Comparison of ENCODE assay signal across 13 mouse cellular contexts in the genomic region with DNA sequence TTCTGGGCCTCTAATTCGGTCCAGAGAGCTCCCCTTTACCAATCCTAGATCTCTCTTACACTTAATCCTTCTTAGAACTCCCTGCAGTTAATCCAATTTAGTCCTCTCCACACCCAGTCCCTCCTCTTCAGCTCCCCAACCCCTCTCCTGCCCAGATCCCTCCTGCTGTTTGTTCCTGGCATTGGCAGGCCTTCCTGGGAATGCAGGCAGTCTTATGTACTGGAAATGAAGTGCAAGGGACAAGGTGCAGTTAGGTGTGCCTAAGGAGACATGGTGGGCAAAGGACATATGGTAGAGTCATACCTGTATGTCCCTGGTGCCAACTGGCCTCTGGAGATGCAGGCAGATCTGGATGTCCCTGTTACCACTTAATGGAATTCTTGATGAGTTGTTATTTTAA.
"Had no signal": no experiment of that assay in that cellular context is flagged by ENCODE, and none has a peak within 500 bp of the region (broad histone marks: within the 10 kb centered on the region; RNA-seq: fewer than 3 reads in every experiment).

No protein-coding gene starts in this region.

- H3K27ac ChIP-seq: kidney, postnatal 0 days; layer of hippocampus, adult 2 months; limb, embryonic 10.5 days; liver, embryonic 15.5 days; midbrain, embryonic 10.5 days; neural tube, embryonic 15.5 days had no signal

- DNase-seq: kidney, postnatal 36 days; lung, adult 2 months; lung, postnatal 4 days; midbrain, embryonic 14.5 days; right cerebral cortex, postnatal 14 days; thymus, postnatal 36 days had no signal

- H3K4me3 ChIP-seq: layer of hippocampus, adult 2 months; limb, embryonic 10.5 days; liver, embryonic 15.5 days; midbrain, embryonic 10.5 days; myocyte; neural tube, embryonic 15.5 days had no signal

- H3K27me3 ChIP-seq: liver, embryonic 15.5 days; neural tube, embryonic 15.5 days had no signal

- H3K4me1 ChIP-seq: limb, embryonic 10.5 days; liver, embryonic 15.5 days; midbrain, embryonic 10.5 days; neural tube, embryonic 15.5 days had no signal
